Mouse (Mus musculus) thymus, postnatal 0 days (tissue): ENCODE results near the gene Sp1. TPM values are rescaled to one million over a fixed set of nuclear protein-coding genes. Genes with fewer than 3 reads are reported as not detected.

ENCODE experiments used
- DNase-seq: peaks from one replicate; pipeline ENCODE4 v3.0.0-alpha.2; 2015; ENCODE audit warnings: low spot score
- polyA plus RNA-seq: library from polyadenylated mRNA; unstranded; fragments of >200 nt; fragmentation: Nextera tagmentation; extraction: Ambion mirVana; gene quantifications from 2 replicates; pipeline ENCODE4 v1.2.1, GENCODE M21; 2015

The Sp1 gene
- 9.7 and 10.9 TPM in 2 replicates for polyA plus RNA-seq

GRCm38 (mm10) chr15:102405489-102406195, at the start of gene Sp1:
Gene Sp1, plus strand, starts transcription at chr15:102406143.
- peak; percentile 100 for DNase-seq

- no peak for DNase-seq
Measured at GRCm38 (mm10) chr15:102356501-102357325, 49.2 kb upstream of the Sp1 start.

DNA sequence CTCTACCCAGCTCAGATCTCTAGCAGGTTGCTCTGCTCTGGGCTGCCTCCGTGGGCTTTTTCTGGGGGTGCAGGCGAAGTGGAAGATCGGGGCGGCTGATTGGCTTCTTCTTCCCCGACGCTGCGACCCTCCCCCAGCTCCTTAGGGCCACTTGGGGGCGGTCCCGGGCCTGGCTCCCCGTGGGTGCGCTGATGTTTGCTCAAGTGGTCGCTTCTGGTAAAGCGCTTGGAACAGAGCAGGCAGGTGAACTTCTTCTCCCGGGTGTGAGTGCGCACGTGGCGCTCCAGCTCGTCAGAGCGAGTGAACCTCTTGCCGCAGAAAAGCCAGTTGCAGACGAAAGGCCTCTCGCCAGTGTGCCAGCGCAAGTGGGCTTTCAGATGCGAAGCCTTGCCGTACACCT, 47.8 kb upstream of the Sp1 start:
- DNase-seq = peak; percentile 44

- DNase-seq = no peak
Measured at GRCm38 (mm10) chr15:102358834-102359233, 47.1 kb upstream of the Sp1 start.

DNA sequence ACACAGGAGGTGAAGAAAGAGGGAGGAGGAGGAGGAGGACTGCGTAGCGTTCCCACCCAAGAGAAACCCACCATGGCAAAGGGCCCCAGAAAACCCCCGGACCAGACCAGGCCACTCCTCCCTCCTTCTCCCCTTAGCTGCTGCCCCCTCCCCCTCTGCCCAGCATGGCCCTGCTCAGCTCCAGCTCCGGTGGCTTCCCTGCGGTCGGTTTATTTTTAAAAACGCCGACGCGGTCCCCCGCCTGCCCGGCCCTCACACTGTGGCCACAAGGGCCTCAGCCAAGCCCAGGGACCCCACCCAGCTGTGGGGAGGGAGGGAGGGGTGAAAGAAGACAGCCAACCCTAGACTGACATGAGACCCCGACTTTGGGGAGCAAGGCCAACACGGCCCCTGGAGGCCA, 43.3 kb upstream of the Sp1 start:
- no peak for DNase-seq

DNA sequence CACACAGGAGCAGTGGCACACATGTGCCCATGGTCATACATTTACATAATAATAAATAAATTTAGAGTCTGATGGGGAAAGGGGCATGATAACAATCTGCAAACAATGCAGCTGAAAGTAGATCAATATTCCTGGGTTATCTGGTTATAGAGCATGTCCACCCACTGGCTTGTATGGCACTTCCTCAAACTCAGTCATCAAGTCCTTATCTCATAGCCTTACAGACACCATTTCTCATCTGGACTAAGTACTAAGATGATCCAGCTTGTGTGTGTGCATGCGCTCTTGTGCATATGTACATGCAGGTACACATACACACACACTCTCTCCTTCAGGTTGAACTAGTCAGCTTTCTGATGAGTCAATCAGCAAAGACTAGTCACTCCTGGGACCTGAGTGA, 41.3 kb upstream of the Sp1 start:
- no peak for DNase-seq

DNA sequence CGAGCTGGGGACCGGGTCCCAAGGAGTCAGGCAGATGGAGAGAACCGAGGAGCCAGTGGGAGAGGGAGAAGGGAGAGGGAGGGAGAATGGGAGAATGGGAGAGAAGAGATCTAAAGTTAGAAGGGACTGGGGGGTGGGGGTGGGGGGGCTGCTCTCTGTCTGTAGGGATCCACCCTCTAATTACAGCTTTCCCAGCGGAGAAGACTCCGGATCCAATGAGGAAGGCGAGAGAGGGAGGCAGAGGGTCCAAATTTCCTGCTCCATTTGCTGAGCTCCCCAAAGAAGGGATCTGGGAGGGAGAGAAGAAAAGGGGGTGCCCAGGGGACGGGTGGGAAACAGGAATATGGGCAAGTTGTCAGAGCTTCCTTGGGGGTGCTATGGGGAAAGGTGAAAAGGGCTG, 39.7 kb upstream of the Sp1 start:
- no peak for DNase-seq

GRCm38 (mm10) chr15:102366733-102367344, 39.1 kb upstream of the Sp1 start, which contains the start of gene Sp7:
Gene Sp7, minus strand, starts transcription at chr15:102367182.
- DNase-seq = no peak

- no peak for DNase-seq
Measured at GRCm38 (mm10) chr15:102369972-102370371, 36.0 kb upstream of the Sp1 start.

DNA sequence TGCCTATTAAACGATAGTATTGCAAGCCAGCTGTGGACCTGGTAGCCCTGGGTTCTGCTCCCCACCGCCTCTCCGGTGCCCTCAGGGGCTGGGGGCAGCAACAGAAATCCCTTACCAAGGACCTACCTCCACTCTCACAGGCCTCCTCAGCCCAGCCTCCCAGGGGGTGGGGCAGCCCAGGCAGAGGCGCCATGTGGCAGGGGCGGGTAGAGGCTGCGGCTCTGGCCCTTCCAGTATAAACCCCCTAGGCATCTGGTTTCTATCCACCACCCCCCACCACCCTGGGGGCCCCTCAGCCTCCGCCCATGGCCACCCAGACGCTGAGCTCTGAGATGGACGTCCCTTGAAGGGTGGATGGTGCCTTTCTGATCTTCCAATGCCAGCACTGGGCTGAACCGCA, 35.2 kb upstream of the Sp1 start:
- no peak for DNase-seq

DNA sequence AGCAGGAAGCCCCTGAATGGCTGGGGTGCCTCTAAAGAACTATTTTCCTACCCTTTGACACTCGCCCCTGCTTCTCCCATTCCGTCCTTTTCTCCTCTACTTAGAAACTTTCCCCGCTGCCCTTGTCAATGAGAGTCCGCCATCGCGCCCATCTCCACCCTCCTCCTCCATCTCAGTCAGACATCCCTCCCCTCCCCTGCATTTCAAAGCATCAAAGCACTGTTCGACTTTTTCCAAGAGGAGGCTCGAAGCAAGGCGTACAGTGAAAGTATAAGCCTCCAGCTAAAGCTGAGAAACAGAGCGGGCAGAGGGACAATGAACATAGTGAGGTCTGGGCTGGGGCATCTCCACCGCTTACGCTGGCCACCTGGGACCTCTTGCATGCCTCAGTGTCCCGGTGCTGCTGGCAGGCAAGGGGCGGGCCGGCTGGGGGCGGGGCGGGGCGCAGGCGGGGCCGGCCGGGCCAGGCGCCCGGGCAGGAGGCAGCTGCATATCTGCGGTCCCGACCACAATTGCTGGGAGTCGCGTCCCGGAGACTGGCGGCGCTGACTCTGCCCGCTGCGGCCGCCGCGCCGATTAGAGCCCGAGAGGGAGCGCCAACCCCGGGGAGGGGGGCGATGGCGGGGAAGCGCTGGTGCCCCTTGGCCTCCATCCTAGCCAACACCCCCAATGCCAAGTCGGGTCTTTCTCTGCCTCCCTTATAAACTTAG, 29.3 kb upstream of the Sp1 start:
- no peak for DNase-seq

DNA sequence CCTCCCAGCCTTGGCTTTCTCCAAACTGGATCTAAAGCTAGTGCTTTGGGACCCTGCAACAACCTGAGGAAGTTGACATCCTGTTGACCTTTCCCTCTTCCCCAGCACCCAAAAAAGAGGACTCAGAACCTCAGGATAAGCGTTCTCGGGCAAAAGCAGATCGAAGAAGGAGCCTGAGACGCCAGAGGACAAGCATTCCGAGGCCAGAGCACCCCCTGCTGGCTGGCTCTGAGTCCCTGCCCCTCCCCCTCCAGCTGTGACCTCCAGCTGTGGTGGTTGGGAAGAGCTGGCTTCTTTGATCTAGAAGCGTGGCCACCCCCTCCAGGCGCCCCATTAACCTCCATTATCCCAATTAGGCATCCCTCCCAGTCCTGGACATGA, 28.8 kb upstream of the Sp1 start:
- DNase-seq = peak; percentile 83

DNA sequence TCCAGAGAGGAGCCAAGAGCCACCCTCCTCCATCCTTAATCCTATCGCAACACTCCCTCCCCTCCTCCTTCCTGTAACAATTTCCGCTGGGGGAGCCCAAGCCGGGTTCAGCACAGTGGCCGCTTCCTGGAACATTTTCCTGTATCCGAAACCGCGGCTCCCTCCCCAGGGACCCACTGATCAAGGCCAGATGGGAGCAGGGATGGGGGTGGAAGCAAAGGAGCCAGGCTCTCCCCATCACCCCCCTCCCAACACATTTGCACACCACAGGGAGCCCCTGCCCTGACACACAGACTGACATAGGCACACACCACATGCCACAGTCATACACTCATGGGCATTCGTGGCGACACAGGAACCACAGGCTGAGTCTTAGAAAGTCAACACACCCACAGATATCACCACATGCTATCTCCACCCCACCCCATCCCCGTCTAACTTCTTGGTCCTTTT, 28.1 kb upstream of the Sp1 start:
- DNase-seq = no peak

DNA sequence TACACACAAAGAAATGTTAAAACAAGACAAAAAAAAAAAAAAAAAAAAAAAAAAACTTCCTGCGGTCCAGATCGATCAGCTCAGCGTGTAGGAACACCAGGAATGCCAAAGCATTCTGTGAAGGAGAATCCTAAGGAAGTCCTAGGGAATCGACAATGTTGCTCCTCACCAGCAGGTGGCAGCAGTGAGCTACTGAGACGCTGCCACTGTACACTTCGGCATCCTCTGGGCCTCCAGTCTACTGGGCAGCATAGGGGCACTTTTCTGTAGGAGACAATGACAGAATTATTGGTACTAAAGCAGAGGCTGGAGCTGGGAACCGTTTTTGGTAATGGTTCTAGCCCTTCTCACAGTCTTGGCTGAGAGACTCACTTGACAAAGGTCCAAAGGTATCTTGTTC, 24.4 kb upstream of the Sp1 start:
- DNase-seq = peak; percentile 78

GRCm38 (mm10) chr15:102383671-102384070, 22.3 kb upstream of the Sp1 start:
- no peak for DNase-seq

DNA sequence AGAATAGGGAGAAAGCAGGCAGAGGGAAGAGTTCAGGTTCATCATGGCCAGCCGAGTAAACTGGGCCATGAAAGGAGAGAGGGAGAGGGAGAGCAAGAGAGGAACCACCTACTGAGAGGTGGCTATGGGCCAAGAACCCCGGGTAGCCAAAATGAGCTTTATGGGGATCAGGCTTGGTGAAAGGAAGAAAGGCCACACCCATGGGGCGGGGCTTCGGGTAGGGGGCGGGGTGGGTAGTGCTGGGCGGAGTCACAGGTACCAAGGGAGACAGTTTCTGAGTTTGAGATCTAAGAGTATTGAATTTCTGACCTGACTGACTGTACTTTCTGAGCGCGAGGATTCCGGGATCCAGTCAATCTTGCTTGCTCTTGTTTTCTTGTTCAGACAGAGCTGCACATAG, 19.3 kb upstream of the Sp1 start:
- no peak for DNase-seq

DNA sequence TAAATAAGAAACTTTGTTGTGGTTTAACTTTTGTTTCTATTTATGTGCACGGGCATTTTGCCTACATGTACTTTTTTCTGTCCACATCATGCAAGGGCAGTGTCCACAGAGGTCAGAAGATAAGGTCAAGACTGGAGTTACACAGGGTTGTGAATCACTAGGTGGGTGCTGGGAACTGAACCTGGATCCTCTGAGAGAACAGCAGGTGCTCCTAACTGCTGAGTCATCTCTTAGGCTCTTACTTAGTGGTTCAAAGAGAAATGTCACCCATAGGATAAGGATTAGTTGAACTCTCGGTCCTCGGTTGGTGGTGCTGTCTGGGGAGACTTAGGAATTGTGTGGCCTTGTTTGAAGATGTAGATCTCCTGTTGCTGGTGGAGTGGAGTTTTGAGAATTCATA, 17.0 kb upstream of the Sp1 start:
- DNase-seq = no peak

DNA sequence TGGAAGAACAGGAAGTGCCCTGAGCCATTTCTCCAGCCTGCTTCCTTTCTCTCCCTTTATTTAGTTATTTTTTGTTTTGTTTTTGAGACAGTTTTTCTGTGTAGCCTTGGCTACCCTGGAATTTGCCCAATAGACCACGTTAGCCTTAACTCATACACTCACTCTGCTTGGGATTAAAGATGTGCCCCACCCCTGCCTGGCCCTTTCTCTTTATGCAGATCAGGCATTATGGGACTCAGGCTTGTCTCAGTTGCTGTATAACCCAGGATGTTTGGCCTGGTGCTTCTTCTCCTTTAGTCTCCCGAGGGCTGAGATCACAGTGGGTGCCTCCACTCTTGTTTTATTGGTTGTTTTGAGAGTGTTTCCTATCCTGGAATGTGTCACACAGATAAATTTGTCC, 13.4 kb upstream of the Sp1 start:
- no peak for DNase-seq

DNA sequence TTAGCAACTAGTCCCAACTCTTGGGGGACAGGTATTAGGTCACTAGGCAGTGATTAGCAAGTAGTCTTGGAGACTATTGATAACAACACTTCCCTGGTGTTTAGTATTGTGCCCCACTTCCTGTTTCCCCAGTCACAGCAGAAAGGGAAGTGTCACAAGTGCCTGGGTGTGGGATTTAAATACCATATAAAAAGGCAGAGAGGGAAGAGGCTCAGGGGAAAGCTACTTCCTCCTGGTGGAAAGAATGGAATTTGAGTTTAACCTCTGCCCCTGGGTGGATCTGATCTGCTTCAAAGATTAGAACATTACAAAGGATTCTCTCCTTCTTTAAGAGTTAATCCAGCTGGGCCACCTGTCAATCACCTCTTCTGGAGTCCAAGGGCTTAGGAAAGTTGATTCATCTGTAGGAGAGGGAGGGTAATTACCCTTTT, 12.3 kb upstream of the Sp1 start:
- no peak for DNase-seq

DNA sequence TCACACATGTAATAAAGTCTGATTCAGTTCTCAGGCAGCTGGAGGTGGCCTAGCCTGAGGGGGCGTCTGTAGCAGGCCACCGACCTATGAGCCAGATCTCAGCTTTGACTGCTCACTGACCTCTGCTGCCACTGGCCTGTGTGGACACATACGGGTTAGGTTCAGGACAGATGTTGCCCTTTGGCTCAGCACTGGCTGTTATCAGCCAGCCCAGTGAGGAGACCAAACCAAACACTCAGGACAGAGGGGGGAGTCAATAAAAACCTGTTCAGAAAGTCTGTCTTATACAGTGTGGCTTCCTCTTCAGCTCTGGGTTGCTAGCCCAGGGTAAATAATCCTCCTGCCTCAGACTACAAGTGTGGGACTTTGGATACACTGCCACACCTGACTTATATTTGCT, 10.9 kb upstream of the Sp1 start:
- no peak for DNase-seq

DNA sequence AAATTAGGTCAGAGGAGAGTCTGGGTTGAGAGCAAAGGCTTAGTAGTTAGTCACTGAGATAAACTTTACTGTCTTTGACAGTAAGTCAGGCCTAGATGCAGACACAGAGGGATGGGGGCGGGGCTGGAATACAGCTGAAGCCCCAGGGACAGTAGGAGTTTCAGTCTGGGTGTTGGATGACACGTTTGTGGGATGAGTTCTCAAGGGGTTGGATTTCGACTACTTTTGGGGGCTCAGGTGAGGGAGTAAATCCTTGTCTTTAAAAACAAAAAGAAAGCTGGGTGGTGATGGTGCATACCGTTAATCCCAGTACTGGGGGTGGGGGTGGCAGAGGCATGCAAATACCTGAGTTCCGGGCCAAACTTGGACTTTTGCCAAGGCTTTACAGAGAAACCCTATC, 7.3 kb upstream of the Sp1 start:
- no peak for DNase-seq
